Mouse (Mus musculus) heart, postnatal 36 days (tissue): ENCODE results near the gene Vmn2r90. TPM values are rescaled to one million over a fixed set of nuclear protein-coding genes. Genes with fewer than 3 reads are reported as not detected.
"Not testable (repeated sequence)": the region's sequence is repeated elsewhere in the genome, so short reads cannot be mapped to it uniquely, and the experiment has no call there.

Experiments
- DNase-seq, 2 experiments: peaks; one replicate each; pipeline ENCODE4 v3.0.0; 2021 to 2022
- intact Hi-C: fragments of 180-260 bp; cut with DNase I; formaldehyde crosslinking; loops from one replicate; pipeline ENCODE4 v1.15.1; 2025
- total RNA-seq, 2 experiments: library from RNA; stranded (reverse); gene quantifications; 2 replicates each; pipeline ENCODE4 v1.2.3; 2021

The Vmn2r90 gene
- not detected for total RNA-seq

DNA sequence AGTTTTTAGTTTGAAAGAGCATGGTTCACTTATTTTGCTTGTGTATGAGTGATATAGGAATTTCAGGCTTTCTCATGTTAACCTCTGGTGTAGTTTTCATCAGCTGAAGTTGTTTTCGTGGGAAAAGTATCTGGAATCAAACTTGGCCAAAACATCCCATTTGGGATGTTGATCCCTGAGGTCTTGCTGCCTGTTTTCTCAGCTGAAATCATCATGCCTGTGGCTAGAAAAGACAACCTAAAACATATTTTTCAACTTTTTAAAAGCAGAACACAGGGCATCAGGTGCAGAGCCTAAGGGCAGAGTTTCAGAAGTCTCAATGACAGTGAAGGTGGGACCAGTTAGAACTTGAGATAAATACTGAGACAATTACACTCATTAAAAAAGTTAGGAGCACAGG lies at the start of gene Vmn2r90:
Gene Vmn2r90, plus strand, starts transcription at position 301 of the 400 bp plus-strand sequence.
- DNase-seq: no peak
- intact Hi-C loops: no loop called here

- no peak for DNase-seq
- intact Hi-C loops: no loop called here
Measured at GRCm38 (mm10) chr17:17654997-17655828, 48.3 kb upstream of the Vmn2r90 start.

- no peak for DNase-seq
- intact Hi-C loops: no loop called here
Measured at GRCm38 (mm10) chr17:17655829-17656176, 47.7 kb upstream of the Vmn2r90 start.

GRCm38 (mm10) chr17:17678781-17679180 lies 24.8 kb upstream of the Vmn2r90 start:
- intact Hi-C loops: no loop called here
- no peak for DNase-seq

GRCm38 (mm10) chr17:17690659-17691058 lies 12.9 kb upstream of the Vmn2r90 start:
- no peak for DNase-seq
- intact Hi-C loops: no loop called here

GRCm38 (mm10) chr17:17732396-17732795 lies 28.8 kb downstream of the Vmn2r90 start:
- DNase-seq, intact Hi-C loops: not testable (repeated sequence)

DNA sequence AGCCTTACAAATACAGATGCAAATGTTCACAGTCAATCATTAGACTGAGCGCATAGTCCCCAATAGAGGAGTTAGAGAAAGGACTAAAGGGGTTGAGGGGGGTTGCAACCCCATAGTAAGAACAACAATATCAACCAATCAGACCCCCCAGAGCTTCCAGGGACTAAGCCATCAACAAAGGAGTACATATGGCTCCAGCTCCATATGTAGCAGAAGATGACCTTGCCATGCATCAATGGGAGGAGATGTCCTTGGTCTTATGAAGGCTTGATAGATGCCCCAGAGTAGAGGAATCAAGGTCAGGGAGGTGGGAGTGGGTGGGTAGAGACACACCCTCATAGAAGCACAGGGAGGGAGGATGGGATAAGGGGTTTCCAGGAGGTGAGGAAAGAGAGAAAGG lies 35.1 kb downstream of the Vmn2r90 start:
- no peak for DNase-seq
- intact Hi-C loops: no loop called here

GRCm38 (mm10) chr17:17739300-17739699 lies 35.8 kb downstream of the Vmn2r90 start:
- intact Hi-C loops: not testable (repeated sequence)

GRCm38 (mm10) chr17:17739936-17740335 lies 36.4 kb downstream of the Vmn2r90 start:
- intact Hi-C loops, DNase-seq: not testable (repeated sequence)

More at GRCm38 (mm10) chr17:17739300-17739699, 35.8 kb downstream of the Vmn2r90 start:
- not testable (repeated sequence) for DNase-seq

- intact Hi-C loops: not testable (repeated sequence)
Measured at GRCm38 (mm10) chr17:17741516-17741915, 38.0 kb downstream of the Vmn2r90 start.

DNA sequence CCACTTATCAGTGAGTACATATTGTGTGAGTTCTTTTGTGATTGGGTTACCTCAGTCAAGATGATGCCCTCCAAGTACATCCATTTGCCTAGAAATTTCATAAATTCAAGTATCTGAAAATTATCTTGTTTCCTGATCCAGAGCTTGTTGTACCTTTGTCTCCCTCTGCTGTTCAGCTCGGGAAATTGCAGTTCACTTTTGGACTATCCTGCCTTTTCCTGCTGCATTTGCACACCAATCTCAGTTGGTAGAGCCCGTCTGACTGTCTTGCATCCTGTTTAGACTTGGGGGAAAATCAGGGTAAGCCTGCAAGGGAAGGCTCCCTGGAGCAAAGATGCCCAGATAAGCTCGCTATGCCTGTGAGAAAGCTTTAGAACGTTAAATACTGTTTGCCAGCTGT lies 45.8 kb downstream of the Vmn2r90 start:
- peak; percentile 25 to 31 for DNase-seq

More at GRCm38 (mm10) chr17:17741516-17741915, 38.0 kb downstream of the Vmn2r90 start:
- DNase-seq: not testable (repeated sequence)

DNA sequence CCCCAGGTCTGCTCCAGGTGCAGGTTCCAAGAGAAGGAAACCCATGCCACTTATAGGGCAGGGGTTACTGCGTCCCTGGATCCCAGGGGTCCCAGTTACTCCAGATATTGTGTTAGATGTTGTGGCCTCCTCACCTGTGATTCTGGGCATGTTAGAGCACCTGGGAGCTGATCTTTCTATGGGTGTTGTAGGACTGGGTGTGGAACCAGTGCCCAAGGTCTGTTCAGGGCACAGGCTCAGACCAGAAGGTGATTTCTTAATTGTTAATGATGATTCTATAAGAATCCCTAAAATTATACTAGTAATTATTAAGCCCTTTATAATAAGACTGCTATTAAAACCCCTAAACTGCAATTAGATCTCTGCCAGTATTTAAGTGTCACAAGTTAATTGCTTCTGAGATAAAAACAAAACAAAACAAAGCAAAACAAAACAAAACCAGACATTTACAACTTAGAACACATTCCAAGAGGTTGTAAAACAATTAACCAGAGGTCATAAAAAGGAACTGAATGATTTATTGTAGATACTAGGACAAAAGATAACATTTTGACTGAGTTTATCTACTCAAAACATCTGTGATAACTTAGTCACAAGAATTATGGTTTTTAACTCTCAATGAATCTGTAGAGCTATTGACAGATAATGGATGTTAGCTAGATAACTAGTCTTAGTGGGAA lies 59.2 kb downstream of the Vmn2r90 start:
- intact Hi-C loops: no loop called here
- no peak for DNase-seq

More for the DNA sequence above, 45.8 kb downstream of the Vmn2r90 start:
- intact Hi-C loops: loop anchor here (2.0 kb wide), 1 partner anchor 355 kb away; no protein-coding TSS in a partner anchor

- intact Hi-C loops: no loop called here
- DNase-seq: no peak
Measured at GRCm38 (mm10) chr17:17764206-17764605, 60.7 kb downstream of the Vmn2r90 start.

- peak in 1 of 2 experiments; percentile 18 for DNase-seq
- intact Hi-C loops: loop anchor here (1.0 to 2.0 kb wide), 2 partner anchors 72 to 130 kb away; no protein-coding TSS in a partner anchor
Measured at GRCm38 (mm10) chr17:17766481-17766880, 62.9 kb downstream of the Vmn2r90 start.

Other genes with a start within 250 kb of the Vmn2r90 start
- 100 to 1,000 TPM; 177 to 190 TPM for gene Lnpep, start 78.7 kb upstream of the Vmn2r90 start, total RNA-seq
- 10 to 100 TPM; 12.6 to 13.0 TPM for gene Spaca6, start 123.4 kb downstream of the Vmn2r90 start, total RNA-seq
- under 1 TPM in 1 of 2 experiments, not detected in 1; 0.42 TPM for gene Has1, start 151.5 kb downstream of the Vmn2r90 start, total RNA-seq
- under 1 TPM in 1 of 2 experiments, not detected in 1; 0.19 TPM for gene Fpr1, start 180.2 kb downstream of the Vmn2r90 start, total RNA-seq
- gene Fpr2, start 184.1 kb downstream of the Vmn2r90 start, total RNA-seq: not detected
- not detected for gene Fpr3, start 184.1 kb downstream of the Vmn2r90 start, total RNA-seq